Mouse (Mus musculus) yolk sac, embryonic 10.5 days (tissue): ENCODE results near the gene Mc1r.
"Not testable (repeated sequence)": the region's sequence is repeated elsewhere in the genome, so short reads cannot be mapped to it uniquely, and the experiment has no call there.

ENCODE experiments used
- DNase-seq: peaks from one replicate; pipeline ENCODE4 v3.0.0-alpha.2; 2017; ENCODE audit warnings: low spot score

The Mc1r gene

DNA sequence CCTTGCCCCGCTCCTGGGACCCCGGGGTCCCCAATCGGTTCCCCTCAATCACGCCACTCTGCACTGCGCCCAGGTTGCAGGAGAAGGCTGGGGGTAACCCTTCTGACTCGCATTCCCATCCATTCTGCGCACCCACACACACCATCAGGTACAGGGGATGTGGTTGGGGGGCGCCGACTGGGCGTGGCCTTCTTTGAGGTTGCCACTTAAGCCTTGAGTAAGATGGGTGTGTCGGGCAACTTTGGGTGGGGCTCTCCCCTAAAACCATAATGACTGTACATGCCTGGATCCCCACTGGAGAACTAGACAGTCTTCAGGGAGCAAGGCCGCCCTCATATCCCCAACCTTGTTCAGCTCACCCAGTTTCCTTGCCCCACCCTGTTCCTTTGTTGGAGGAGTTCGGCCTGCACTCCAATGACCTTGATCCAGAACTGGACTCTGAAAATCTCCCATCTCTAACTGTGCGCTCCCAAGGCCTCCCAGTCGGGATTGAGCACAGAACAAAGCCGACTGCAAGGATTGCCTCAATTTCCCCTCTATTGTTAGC, 4.9 kb downstream of the Mc1r start:
- no peak for DNase-seq

GRCm38 (mm10) chr8:123412560-123413170, 5.8 kb downstream of the Mc1r start:
- no peak for DNase-seq

DNA sequence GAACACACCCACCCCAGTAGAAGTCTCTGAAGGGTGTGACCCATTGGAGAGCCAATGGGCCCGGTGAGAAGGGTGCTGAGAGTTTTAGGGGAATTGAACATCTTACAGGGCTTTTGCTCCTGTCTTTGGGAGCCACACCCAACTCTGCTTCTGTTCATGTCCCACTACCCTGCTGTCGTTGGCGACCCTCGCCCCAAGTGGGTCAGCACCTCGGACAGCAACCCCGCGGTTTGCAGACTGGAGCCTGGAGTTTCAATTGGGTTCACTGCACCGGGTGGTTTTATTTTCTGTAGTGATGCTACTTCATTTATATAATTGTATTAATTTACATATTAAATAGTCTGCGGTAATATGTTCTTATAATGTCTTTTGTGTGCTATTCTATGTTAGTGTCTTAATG, 7.3 kb downstream of the Mc1r start:
- no peak for DNase-seq

- DNase-seq: not testable (repeated sequence)
These were observed 8.2 kb downstream of the Mc1r start for GRCm38 (mm10) chr8:123414997-123415696.

GRCm38 (mm10) chr8:123415967-123416943, 9.3 kb downstream of the Mc1r start:
- no peak for DNase-seq

GRCm38 (mm10) chr8:123416944-123417555, 10.1 kb downstream of the Mc1r start:
- DNase-seq: no peak

DNA sequence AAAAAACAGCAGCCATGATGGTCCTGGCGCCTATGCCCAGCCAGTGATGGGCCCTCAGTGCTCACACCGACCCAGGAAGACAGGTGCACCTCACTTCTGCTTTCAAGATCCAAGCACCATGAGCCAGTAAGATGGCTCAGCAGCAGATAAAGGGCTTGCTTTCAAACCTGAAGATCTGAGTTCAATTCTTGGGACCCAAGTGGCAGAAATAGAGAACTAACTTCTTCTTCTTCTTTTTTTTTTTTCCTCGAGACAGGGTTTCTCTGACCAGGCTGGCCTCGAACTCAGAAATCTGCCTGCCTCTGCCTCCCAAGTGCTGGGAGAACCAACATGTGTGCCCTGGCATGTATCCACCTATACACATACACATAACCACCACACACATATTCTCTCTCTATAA, 12.8 kb downstream of the Mc1r start:
- no peak for DNase-seq

- DNase-seq: no peak
These were observed 13.8 kb downstream of the Mc1r start for GRCm38 (mm10) chr8:123420525-123421281.

GRCm38 (mm10) chr8:123421325-123421724, 14.4 kb downstream of the Mc1r start:
- no peak for DNase-seq

DNA sequence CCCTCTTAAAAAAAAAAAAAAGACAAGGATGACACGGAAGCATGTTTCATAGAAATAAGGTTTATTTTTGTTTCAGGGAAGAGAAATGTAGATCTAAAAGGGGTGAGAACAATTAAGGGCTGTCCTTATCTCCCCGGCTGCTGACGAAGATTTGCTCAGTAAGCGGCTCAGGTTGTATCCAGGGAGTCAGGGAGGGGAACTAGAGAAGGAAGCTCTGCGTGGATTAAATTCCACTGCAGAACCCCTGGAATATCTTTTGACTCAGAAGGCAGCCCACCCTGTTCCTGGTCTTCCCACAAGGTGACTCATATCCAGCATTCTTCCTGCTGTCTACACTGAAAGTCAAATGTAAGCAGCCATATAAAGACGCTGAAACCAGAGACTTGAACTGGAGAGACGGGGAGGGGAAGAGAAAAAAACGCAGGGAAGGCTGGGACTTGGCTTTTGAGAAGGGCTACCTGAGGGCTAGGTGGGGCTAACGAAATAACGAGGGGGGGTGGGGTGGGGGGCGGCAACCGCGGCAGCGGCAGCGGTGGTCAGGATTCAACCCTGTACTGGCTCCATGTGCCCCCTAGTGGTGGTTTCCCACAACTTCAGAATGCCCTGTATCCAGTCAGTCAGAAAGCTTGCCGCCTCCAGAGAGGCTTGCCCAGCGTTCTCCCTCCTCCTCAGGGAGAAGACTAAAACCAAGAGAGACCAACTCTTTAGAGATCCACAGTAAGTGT, 15.3 kb downstream of the Mc1r start:
- DNase-seq: no peak

DNA sequence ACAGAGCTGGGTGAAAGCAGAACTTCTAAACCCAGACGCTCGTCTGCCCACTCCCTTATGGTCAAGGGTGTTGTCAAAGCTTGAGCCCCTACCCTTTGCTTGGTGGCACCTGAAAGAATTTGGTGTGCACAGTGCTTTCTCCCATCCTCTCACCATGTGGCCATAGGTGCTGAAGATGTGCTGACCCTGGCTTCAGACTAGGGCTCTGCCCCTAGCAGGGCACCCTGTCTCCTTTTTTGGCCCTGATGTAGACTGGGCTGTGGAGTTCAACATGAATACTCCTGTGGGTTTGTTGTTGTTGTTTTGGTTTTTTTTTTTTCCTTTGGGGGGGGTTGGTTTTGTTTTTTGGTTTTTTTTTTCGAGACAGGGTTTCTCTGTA, 15.9 kb downstream of the Mc1r start:
- DNase-seq: no peak

DNA sequence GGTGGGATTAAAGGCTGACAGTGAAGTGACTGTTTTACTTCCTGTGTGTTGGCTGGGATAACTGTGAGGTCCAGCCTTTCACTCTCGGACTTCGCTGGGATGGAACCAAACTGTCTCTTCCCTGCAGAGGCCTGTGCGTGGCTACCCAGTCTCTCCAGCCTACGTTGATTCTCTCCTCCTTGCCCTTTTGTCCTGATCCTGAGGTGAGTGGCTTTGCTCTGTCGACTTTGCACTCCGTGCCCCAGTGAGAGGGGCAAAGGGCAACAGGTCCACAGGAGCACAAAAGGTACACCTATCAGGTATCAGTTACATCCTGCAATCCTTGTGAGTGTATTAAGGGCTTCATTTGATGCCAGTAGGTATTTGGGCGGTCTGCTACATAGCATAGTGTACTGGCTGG, 16.5 kb downstream of the Mc1r start, which contains the start of gene Def8:
Def8 (plus strand) TSS at position 87 of the 400 bp plus-strand sequence.
- DNase-seq: no peak

DNA sequence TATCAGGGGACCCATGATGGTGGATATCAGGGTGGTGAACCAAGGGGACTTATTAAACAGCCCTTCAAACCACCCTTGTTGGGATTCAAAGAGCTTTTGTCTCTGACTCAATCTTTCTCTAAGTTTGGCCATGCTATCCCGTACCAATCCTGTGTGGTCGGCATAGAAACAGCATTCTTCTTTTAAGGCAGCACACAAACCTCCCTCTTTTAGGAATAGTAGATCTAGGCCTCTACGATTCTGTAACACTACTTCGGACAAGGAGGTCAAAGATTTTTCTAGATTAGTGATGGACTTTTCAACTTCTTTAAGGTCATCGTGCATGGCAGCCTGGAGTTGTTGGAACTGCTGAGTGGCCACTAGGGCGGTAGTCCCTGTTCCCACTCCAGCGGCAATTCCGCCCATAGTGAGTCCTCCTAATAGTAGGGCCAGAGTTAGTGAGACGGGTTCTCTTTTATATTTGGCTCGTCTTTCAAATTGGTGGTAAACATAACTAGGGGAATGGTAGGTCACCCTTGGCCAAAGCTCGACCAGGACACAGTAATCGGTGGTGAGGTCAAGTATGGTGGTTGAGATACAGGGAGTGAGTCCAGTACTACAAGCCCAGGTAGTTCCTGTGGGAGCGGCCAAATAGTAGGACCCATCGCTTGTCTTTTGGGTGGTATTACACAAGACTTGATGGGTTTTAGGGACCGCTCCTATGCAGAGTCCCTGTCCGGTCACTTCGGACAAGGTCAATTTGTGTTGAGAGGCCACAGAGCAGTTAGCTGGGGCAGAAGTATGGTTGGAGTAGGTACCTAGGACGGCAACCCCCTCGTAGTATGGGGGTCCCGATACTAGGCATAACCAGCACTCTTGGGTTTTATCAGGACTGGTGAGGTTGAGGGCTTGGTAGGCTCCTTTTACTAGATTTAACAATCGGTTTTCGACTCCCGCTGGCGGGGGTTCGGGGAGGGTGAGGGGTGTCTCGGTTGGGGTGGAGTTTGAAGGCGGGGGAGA, 19.9 kb downstream of the Mc1r start:
- DNase-seq: no peak

DNA sequence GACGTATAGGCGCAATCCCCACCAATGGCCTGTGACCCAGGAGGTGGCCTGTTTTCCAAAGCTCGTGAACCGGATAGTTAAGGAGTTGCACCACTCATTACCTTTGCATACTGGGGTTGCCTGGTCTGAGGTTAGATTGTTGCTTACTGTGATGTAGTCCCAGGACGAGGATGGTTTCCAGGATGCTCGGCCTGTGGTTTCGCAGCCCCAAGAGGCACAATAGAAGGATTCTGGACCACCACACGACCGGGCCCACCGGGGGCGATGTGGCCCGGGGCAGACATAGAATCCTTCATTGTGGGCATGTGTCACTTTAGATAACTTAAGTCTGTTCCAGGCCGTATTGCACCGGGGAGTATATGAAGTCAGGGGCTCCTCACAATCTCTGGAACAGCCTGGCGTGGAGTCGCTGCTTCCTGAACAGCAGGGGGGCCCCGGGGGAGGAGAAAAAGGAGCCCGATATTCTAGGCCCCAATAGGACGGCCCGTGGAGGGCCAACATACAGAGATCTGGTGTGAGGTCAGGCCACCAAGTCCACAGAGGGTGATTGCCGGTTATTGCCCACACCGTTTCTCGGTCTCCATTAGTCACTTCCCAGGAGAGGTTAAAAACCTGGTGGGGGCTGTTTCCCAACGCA, 20.9 kb downstream of the Mc1r start:
- DNase-seq: no peak

GRCm38 (mm10) chr8:123428343-123428893, 21.5 kb downstream of the Mc1r start:
- no peak for DNase-seq

GRCm38 (mm10) chr8:123428939-123429721, 22.2 kb downstream of the Mc1r start:
- no peak for DNase-seq

DNA sequence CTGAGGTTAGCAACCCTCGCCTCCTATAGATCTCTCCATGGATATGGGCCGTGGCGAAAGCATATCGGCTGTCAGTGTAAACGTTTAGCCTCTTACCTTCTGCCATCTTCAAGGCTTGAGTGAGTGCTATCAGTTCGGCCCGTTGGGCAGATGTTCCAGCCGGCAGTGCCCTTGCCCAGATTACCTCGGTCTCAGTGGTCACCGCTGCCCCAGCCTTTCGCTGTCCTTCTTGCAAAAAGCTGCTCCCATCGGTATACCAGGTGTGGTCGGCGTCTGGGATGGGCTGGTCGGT, 22.8 kb downstream of the Mc1r start:
- DNase-seq: not testable (repeated sequence)

DNA sequence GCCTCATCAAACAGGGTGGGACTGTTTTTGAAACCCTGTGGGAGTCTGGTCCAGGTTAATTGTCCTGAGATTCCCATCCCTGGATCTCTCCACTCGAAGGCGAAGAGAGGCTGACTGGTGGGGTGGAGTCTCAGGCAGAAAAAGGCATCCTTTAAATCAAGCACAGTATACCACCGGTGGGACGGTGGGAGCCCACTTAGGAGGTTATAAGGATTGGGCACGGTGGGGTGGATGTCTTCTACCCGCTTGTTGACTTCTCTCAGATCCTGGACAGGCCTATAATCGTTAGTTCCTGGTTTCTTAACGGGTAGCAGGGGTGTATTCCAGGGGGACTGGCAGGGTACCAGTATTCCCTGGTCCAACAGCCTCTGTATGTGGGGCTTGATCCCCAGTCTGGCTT, 24.0 kb downstream of the Mc1r start:
- DNase-seq: not testable (repeated sequence)
